Mouse (Mus musculus) retina, postnatal 1 day (tissue): ENCODE measurements at regions not wholly inside any gene's neighbourhood (a gene's known extent, or its start where the extent isn't known, plus 50 kb on each side); places are given as distances from the start of the nearest gene placed in this dataset.

Experiments
- DNase-seq: peaks from one replicate; pipeline ENCODE4 v3.0.0-alpha.2; 2012

- DNase-seq = no peak
These were observed 183.8 kb downstream of the Dthd1 start for GRCm38 (mm10) chr5:62997464-62997863.

GRCm38 (mm10) chr5:63034446-63034845, 220.8 kb downstream of the Dthd1 start:
- DNase-seq = no peak

- DNase-seq = no peak
These were observed 232.1 kb downstream of the Dthd1 start for GRCm38 (mm10) chr5:63045751-63046150.

GRCm38 (mm10) chr5:63063301-63063700, 249.7 kb downstream of the Dthd1 start:
- no peak for DNase-seq

- DNase-seq = no peak
These were observed 253.2 kb downstream of the Dthd1 start for GRCm38 (mm10) chr5:63066872-63067271.

GRCm38 (mm10) chr5:63098129-63098528, 284.5 kb downstream of the Dthd1 start:
- no peak for DNase-seq

GRCm38 (mm10) chr5:63132552-63132951, 318.9 kb downstream of the Dthd1 start:
- DNase-seq = no peak

- DNase-seq = no peak
These were observed 324.3 kb downstream of the Dthd1 start for GRCm38 (mm10) chr5:63137957-63138356.

- DNase-seq = peak; percentile 3
These were observed 356.1 kb downstream of the Dthd1 start for GRCm38 (mm10) chr5:63169687-63170086.

- no peak for DNase-seq
These were observed 356.9 kb downstream of the Dthd1 start for GRCm38 (mm10) chr5:63170493-63170892.

- DNase-seq = peak; percentile 1
These were observed 399.8 kb downstream of the Dthd1 start for GRCm38 (mm10) chr5:63213381-63213780.

- no peak for DNase-seq
These were observed 405.8 kb downstream of the Dthd1 start for GRCm38 (mm10) chr5:63219467-63219866.

GRCm38 (mm10) chr5:63262568-63262967, 386.3 kb upstream of the Nwd2 start:
- peak; percentile 7 for DNase-seq
